Mouse (Mus musculus) lung, embryonic 14.5 days (tissue): ENCODE results near the gene Gjc1. TPM values are rescaled to one million over a fixed set of nuclear protein-coding genes. Genes with fewer than 3 reads are reported as not detected.

Experiments used
- ATAC-seq: fragments of 200-750 bp; cut with Nextera tagmentation; 2 replicates; pipeline ENCODE4 v1.8.0; 2017; ENCODE audit warnings: mild to moderate bottlenecking, moderate TSS enrichment, moderate library complexity; ENCODE audit not compliant: insufficient read depth
- DNase-seq: peaks from one replicate; pipeline ENCODE4 v3.0.0-alpha.2; 2015
- H3K27ac ChIP-seq: fragments of 300-500 bp; sonication (generic); 2 replicates; pipeline ENCODE4 v1.5.1; 2014; ENCODE audit warnings: low read depth, mild to moderate bottlenecking, moderate library complexity
- H3K27me3 ChIP-seq: fragments of 300-500 bp; sonication (generic); 2 replicates; pipeline ENCODE4 v1.6.1; 2014; ENCODE audit warnings: low read length, control low read depth; ENCODE audit not compliant: insufficient read depth
- H3K36me3 ChIP-seq: fragments of 300-500 bp; sonication (generic); 2 replicates; pipeline ENCODE4 v1.6.1; 2014; ENCODE audit warnings: control low read depth; ENCODE audit not compliant: insufficient read depth
- H3K4me1 ChIP-seq: fragments of 300-500 bp; sonication (generic); 2 replicates; pipeline ENCODE4 v1.6.1; 2014; ENCODE audit warnings: antibody characterized with exemption, control low read depth; ENCODE audit not compliant: insufficient read depth
- H3K4me2 ChIP-seq: fragments of 300-500 bp; sonication (generic); 2 replicates; pipeline ENCODE4 v1.6.1; 2014; ENCODE audit warnings: mild to moderate bottlenecking
- H3K4me3 ChIP-seq: fragments of 300-500 bp; sonication (generic); 2 replicates; pipeline ENCODE4 v1.5.1; 2014; ENCODE audit warnings: low read depth, low read length
- H3K9ac ChIP-seq: fragments of 300-500 bp; sonication (generic); 2 replicates; pipeline ENCODE4 v1.6.1; 2014
- H3K9me3 ChIP-seq: fragments of 300-500 bp; sonication (generic); 2 replicates; pipeline ENCODE4 v1.6.1; 2016; ENCODE audit warnings: low read depth, low read length, control low read depth
- CTCF ChIP-seq: IDR thresholded peaks from 2 replicates; pipeline ENCODE4 v1.5.1; 2016; ENCODE audit warnings: antibody characterized with exemption, low read depth
- WGBS: fragments of 180-500 bp; shearing (Covaris S2); extraction: QIAGEN DNeasy Blood & Tissue Kit; methylation state at CpG from one replicate; pipeline ENCODE4 v1.1.7; 2014; 5-methylcytosine and 5-hydroxymethylcytosine counted together
- polyA plus RNA-seq: library from polyadenylated mRNA; unstranded; fragments of >200 nt; fragmentation: Nextera tagmentation; extraction: Ambion mirVana; gene quantifications from 2 replicates; pipeline ENCODE4 v1.2.1, GENCODE M21; 2014

The Gjc1 gene
- polyA plus RNA-seq, 1 experiment from 2014 or later = 80.7 TPM

DNA sequence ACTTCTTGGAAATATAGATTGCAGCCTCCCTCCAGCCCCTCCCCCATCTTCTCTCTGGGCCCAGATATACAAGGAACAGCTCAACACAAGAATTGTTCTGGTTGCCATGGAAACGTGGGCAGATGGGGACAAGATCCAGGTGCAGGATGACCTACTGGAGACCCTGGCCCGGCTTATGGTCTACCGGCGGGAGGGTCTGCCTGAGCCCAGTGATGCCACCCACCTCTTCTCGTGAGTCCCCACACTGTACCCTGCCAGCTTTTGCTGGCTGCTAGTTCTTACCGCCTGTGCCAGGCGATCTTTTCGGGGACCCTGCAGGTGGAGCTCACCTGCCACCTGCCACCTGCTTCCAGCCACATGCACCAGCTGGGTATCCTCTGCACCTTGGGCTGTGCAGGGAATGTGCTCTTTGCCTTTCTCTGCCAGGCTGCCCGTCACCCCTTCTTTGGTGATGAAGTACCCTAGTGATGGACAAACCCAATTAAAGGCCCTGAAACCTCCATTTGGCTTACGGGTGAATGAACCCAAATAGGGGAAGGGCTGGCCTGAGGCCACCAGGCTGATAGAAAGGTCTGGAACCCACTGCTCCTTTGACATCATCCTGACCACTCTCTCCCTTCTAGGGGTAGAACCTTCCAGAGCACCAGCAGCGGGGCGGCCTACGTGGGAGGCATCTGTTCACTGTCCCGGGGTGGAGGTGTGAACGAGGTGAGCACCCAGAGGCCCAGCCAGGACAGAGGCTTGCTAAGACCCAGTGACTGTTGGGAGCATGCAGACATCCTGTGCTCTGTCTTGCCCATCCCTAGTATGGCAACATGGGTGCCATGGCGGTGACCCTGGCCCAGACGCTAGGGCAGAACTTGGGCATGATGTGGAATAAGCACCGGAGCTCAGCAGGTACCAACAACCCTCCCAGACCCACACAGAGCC lies 46.5 kb downstream of the Gjc1 start:
- no peak for ATAC-seq
- Histone ChIP-seq H3K27me3 (peaks cover 3% of the 10 kb centered on the region; the same call in 1 of the 2 replicates), H3K4me2 (no peak overlapping the region), H3K9me3 (no peaks in the 10 kb centered on the region), H3K27ac (no peak overlapping the region), H3K36me3 (no peaks in the 10 kb centered on the region), H3K9ac (no peak overlapping the region), H3K4me3 (no peak overlapping the region), H3K4me1 (0 out of 2 replicates have a peak, but pooled peaks cover under 1% of the 10 kb centered on the region)
- 62% methylated on average over 18 of the region's 18 CpGs for WGBS
- no peak for DNase-seq
- TF ChIP-seq CTCF = no peak

DNA sequence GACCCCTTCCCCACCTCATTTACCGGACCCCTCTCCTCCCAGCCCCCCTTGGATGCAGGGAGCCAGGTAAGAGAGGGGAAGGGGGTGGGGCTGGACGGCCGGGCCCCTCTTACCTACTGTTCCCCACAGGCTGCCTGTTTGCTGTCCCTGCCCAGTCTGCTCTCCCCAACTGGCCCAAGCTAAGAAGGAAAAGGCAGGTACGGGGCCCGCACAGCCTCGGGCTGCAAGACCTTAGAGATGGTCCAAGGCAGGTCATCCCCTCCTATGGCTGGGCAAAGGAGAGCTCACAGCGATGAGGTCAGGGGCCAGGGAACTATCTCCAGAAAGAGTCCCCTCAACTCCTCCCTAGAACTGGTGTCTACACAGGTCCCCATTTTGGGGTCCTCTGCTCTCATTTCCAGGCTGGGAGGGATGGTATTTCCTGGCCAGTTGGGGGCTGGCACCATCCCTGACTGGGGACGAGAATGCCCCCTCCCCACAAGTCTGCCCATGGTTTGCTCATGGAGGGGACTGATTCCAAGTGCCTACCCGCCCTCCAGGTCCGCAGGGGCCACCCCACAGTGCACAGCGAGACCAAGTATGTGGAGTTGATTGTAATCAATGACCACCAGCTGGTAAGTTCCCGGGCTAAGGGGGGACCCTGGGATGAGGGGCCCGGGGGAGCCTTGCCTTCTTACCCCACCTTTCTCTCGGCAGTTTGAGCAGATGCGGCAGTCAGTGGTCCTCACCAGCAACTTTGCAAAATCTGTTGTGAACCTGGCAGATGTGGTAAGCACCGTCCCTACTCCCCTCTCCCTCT lies 47.4 kb downstream of the Gjc1 start:
- Histone ChIP-seq H3K9ac (no peak overlapping the region), H3K9me3 (no peaks in the 10 kb centered on the region), H3K4me3 (no peak overlapping the region), H3K36me3 (no peaks in the 10 kb centered on the region), H3K27ac (no peak overlapping the region), H3K4me2 (no peak overlapping the region), H3K27me3 (peaks cover 3% of the 10 kb centered on the region; the same call in 1 of the 2 replicates), H3K4me1 (no peaks in the 10 kb centered on the region)
- ATAC-seq (no peak), DNase-seq (no peak)
- WGBS = 29% methylated on average over 16 of the region's 16 CpGs
- TF ChIP-seq CTCF = no peak

DNA sequence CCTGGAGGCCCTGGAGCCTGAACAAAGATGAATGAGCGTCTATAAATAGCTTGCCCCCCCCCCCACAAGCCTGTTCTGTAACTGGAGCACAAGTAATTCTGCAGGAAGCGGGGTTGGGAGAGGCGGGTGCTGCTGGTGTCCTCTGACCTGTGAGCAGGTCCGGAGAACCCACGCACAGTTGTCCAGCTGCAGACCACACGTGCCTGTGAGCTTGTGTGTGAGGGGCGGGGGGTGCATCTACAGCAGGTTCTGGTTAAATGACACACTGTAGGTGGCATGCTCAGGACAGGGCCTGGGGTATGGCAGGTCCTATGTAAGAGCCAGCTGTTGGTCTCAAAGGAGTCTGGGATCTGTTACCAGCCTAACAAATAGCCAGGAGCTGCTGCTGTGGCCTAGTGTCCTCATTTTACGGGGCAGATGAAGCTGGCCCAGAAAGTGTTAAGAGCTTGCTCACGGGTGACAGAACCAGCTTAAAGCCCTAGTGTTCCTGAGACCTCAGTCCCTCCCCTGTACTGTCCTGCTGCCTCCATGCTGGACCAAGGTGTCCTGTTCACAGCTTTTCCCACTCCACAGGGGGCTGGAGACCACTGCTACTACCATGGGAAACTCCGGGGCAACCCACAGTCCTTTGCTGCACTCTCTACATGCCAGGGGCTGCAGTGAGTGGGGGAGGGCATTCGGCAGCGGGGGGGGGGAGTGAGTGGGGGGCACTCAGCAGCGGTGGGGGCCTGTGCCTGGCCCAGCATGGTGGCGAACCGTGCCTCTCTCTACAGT lies 48.7 kb downstream of the Gjc1 start:
- no peak for DNase-seq
- H3K9me3 ChIP-seq = no peaks in the 10 kb centered on the region
- peaks cover 3% of the 10 kb centered on the region; the same call in 1 of the 2 replicates for H3K27me3 ChIP-seq
- 28% methylated on average over 15 of the region's 15 CpGs for WGBS
- H3K4me3 ChIP-seq = no peak overlapping the region
- H3K4me1 ChIP-seq = no peaks in the 10 kb centered on the region
- H3K36me3 ChIP-seq = no peaks in the 10 kb centered on the region
- no peak overlapping the region for H3K27ac ChIP-seq
- no peak for TF ChIP-seq CTCF
- no peak for ATAC-seq
- no peak overlapping the region for H3K4me2 ChIP-seq
- peak overlapping the region; percentile 8; the same call in 1 of the 2 replicates for H3K9ac ChIP-seq

DNA sequence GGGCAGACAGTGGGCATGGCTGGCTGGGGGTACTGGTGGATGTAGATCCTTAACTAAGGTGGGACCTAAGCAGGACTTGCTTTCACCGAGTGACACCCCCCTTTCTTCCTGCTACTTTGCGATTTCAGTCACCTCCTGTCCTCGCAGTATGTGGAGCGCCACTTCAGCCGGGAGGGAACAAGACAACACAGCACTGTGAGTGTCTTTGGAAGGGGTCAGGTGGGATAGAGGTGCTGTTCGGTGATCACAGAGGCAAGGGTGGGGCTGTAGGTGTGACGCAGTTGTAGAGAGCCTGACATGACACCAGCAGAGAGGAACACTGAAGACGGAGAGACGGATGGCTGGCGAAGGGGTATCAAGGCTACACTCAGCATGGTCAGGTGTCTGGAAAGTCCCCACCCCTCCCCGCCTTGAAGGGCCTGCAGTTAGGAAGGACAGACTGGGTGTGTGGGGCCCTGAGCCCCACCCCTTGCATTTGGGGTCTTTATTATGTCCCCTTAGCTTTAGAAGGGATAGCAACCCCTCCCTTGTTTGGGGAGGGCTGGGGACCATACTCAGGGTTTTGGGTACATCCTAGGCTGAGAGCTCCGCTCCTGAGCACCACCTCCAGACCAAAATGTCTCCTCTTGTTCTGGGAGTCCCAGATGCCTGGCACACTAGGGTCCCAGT lies 49.4 kb downstream of the Gjc1 start:
- TF ChIP-seq CTCF = no peak
- Histone ChIP-seq H3K4me3 (no peak overlapping the region), H3K27ac (no peak overlapping the region), H3K4me2 (no peak overlapping the region), H3K4me1 (no peaks in the 10 kb centered on the region), H3K9me3 (no peaks in the 10 kb centered on the region), H3K9ac (peak overlapping the region; percentile 8; the same call in 1 of the 2 replicates), H3K27me3 (peaks cover 3% of the 10 kb centered on the region; the same call in 1 of the 2 replicates), H3K36me3 (no peaks in the 10 kb centered on the region)
- 67% methylated on average over 12 of the region's 12 CpGs for WGBS
- DNase-seq (no peak), ATAC-seq (no peak)

DNA sequence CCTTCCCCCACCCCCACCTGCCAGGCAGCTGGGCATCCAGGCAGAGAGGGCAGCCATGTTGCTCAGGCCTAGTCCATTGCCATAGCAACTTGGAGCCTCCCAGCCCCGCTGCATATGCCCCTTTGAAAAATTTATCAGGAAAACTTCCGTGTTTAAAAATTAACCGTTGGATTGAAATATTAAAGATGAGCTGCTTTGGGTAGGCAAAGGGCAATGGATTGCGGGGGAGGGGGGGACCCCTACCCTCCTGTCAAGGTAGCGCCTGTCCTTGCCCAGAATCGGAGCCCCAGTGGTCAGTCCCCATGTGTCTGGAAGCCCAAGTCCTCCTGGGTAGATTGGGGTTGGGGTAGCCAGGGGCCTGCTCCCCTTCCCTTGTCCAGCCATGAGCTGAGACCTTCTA lies 50.4 kb downstream of the Gjc1 start:
- no peak overlapping the region for H3K9ac ChIP-seq
- H3K27ac ChIP-seq = no peak overlapping the region
- no peak overlapping the region for H3K4me3 ChIP-seq
- no peak overlapping the region for H3K4me2 ChIP-seq
- no peaks in the 10 kb centered on the region for H3K4me1 ChIP-seq
- H3K27me3 ChIP-seq = peaks cover 3% of the 10 kb centered on the region; the same call in 1 of the 2 replicates
- 77% methylated on average over 6 of the region's 6 CpGs for WGBS
- H3K36me3 ChIP-seq = no peaks in the 10 kb centered on the region
- H3K9me3 ChIP-seq = no peaks in the 10 kb centered on the region
- no peak for ATAC-seq
- DNase-seq = no peak
- no peak for TF ChIP-seq CTCF

DNA sequence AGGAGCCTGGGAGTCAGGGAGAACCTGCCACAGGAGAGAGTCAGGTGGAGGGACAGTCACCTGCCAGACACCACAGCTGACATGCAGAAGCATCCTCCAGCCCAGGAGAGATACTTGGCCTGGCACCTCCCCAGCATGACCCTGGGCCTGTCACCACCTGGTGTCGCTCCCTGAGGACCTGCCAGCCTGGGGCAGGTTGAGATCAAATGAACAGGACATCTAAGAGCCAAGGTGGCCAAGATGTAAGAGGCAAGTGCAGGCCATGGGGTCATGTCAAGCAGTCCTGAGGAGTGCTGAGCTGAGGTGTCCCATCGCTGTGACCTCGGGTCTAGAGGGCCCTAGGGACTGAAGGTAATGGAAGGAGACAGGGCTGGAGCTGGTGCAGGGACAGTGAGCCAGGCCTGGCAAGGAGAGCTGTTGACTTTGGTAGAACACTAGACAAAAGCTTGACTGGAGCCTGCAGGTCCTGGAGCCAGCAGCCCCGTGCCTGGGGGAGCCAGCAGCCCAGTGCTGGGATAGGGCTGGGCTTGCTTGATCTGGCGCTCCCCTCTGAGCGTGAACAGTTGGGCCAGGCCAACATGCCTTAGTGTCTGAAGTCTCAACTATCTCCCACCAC lies 52.3 kb downstream of the Gjc1 start:
- H3K4me2 ChIP-seq = no peak overlapping the region
- no peak for TF ChIP-seq CTCF
- no peak for ATAC-seq
- no peaks in the 10 kb centered on the region for H3K36me3 ChIP-seq
- H3K9me3 ChIP-seq = no peaks in the 10 kb centered on the region
- 67% methylated on average over 6 of the region's 6 CpGs for WGBS
- H3K9ac ChIP-seq = no peak overlapping the region
- peaks cover 13% of the 10 kb centered on the region for H3K27me3 ChIP-seq
- no peaks in the 10 kb centered on the region for H3K4me1 ChIP-seq
- no peak for DNase-seq
- H3K27ac ChIP-seq = no peak overlapping the region
- H3K4me3 ChIP-seq = no peak overlapping the region
